Mouse (Mus musculus): ENCODE results near the gene Olfr631.
"Not testable (repeated sequence)": the region's sequence is repeated elsewhere in the genome, so short reads cannot be mapped to it uniquely, and the experiment has no call there.

The Olfr631 gene

GRCm38 (mm10) chr7:103928525-103928924 is at the start of gene Olfr631:
Gene Olfr631 (plus strand): TSS chr7:103928825.
- no peak for DNase-seq (ENCODE audit: low spot score in 2 of 2)

DNA sequence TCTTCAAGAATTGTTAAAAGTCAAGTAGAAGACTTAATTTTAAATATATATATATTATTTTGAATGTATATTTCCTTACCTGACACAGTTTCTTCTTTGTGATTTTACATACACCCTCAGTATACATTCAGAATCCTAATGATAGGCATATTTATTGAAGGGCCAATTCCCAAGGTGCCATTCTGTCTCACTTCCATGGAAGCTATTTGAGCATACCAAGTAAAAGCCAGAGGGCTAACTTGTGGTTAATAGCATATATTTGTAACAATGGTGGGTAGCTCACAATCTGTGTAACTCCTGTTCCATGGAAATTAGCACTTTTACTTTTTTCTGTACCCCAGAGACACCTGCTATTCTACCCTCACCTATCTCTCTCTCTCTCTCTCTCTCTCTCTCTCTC is 42.5 kb upstream of the Olfr631 start, which contains the start of gene Olfr66:
Gene Olfr66, minus strand, starts transcription at position 101 of the 400 bp plus-strand sequence.
- DNase-seq (ENCODE audit: low spot score in 2 of 2), result no peak

GRCm38 (mm10) chr7:103894385-103894784 is 34.2 kb upstream of the Olfr631 start, which contains the start of gene Olfr64:
Gene Olfr64 (minus strand): TSS chr7:103894485.
- no peak for DNase-seq (ENCODE audit: low spot score in 2 of 2)

GRCm38 (mm10) chr7:103903187-103903586 is 25.4 kb upstream of the Olfr631 start, which contains the start of gene Olfr65:
Gene Olfr65 (plus strand): TSS chr7:103903487.
- DNase-seq (ENCODE audit: low spot score in 2 of 2), result no peak

DNA sequence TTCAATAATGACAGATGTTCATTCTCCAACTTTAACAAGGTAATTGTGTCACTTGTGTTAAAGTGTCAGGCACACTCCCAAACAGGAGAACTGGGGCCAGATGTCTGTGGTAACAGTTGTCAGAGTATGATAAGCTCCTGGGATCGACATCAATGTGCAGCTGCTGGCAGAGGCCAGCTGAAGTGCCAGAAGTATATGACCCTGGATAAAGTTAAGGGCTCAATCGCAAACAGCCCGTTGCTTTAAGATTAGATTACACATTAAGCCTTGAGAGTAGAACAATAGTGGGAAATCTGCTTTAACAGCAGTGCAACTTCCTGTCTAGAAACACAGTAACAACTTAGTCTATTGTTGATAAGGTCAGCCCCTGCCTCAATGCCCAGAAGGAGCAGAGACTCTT is 18.6 kb upstream of the Olfr631 start:
- DNase-seq (ENCODE audit: low spot score in 2 of 2), result no peak

DNA sequence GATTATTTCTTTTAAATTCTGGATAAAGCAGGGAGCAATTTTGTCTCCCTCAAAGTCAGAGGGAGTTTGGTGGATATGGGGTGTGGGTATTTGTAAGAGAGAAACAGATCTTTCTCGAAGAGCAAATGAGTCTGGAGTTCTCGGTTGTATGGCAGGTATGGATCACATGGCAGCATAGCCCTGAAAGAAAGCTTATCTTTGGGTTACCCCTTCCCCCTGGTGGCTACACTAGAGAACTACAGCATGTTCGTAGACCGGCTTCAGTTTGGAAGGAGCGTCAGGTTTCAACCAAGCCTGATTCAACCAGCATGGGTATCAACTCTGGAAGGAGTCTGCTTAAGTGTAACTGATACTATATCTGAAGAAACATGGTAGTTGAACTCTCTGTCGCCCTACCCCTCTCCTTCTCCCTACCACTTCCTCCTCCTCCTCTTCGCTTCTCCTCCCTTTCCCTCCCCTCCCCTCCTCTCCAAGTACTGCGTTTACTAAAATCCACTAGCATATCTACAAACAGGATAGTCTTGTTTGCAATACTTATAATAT is 15.6 kb upstream of the Olfr631 start:
- no peak for DNase-seq (ENCODE audit: low spot score in 2 of 2)

DNA sequence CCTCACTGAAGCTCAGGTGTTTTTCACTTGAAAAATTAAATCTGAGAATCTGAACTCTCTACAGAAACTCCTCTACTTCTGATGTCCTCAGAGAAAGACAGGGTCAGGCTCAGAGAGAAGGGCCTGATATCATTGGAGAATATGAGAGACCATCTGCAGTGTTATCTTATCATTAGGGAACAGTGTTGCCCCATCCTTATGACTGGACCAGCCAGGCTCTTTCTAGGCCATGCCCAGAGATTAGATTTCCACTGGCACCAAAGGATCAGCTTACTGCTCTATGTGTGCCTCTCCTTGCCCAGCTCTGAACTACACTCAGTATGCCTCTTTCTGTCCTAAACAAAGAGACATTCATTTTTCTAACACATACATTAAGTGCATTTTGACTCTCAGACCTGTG is 13.3 kb upstream of the Olfr631 start:
- DNase-seq (ENCODE audit: low spot score in 2 of 2), result no peak

DNA sequence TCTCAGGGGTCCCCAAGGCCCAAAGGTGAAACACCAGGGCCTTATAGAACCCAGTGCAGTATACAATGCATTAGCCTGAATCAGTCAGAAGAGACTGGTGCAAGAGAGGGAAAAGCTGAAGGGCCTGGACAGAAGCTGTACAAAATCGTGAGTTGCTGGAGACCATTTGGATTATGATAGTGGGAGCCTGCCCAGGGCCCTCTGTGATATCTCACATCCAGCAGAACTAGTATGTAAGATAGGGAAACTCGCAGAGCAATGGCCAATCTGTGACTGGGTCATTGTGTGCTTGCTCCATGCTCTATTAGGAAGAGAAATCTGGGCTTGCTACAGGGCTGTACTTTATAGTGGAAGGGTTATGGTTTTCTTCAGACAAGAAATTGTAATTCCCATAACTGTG is 5.6 kb downstream of the Olfr631 start, which contains the start of gene Olfr632:
Gene Olfr632, plus strand, starts transcription at position 84 of the 400 bp plus-strand sequence.
- DNase-seq (ENCODE audit: low spot score in 2 of 2), result no peak

DNA sequence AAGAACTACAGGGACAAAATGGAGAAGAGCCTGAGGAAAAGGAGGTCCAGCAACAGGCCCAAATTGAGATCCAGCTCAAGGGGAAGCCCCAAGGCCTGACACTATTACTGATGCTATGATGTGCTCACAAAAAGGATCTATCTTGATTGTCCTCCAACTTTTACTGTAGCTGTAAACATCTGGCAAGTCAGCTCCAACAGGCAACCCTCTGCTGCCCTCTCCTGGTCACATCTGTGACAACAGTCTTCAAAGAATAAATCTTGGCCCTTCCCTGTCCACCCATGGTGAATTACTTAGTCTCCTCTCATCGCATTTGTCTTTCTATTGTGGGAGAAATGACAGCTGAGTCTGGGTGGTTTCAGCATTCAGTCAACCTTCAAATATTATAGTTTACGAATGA is 14.1 kb downstream of the Olfr631 start:
- DNase-seq (ENCODE audit: low spot score in 2 of 2), result peak in 1 of 2 experiments; percentile 12

DNA sequence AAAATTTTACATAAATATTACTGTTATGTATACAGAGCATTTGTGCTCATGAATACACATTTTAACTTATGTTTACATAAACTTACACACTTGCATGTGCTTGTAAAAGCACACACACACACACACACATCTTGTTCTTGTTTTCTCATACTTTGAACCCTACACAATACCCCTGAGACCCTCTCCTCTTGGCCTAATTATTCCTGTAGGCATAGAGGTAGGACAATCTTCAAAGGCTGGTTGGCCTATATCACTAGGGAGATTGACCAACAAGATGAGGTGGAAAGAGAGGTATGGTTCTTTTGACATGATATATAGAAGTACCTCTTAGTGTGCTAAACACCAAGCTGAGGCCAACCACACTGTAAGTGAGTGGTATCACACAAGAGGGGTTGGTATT is 15.5 kb downstream of the Olfr631 start, which contains the start of gene Olfr633:
Gene Olfr633, plus strand, starts transcription at position 301 of the 400 bp plus-strand sequence.
- DNase-seq (ENCODE audit: low spot score in 2 of 2), result no peak

- DNase-seq (ENCODE audit: low spot score in 2 of 2), result not testable (repeated sequence)
These were observed 38.2 kb downstream of the Olfr631 start for GRCm38 (mm10) chr7:103966873-103967272.

GRCm38 (mm10) chr7:103970852-103971251 is 42.2 kb downstream of the Olfr631 start, which contains the start of gene Olfr635:
Gene Olfr635 (plus strand): TSS chr7:103971152.
- DNase-seq (ENCODE audit: low spot score in 2 of 2), result no peak

DNA sequence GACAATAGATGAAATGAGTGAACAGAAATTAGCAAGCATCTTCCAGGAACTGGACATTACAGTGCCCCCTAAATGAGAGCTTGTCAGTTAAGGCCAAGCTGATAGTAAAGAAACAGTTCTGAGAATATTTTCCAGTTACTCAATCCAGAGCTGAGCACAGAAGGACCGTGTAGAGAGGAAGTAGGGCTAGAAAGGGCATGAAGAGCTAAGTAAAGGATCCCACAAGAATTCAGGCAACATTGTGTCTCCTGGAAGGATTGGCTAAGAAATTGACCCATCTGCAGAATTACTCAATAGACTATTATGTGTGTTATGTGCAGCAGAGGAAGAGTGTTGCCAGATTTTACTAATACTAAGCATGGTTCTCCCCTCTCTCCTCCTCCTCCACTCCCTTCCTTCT is 43.2 kb downstream of the Olfr631 start:
- DNase-seq (ENCODE audit: low spot score in 2 of 2), result no peak

Measured in urinary bladder, adult 18-20 months (tissue).